Mouse (Mus musculus) telencephalon, adult 2 months (tissue): ENCODE measurements around the gene Spib.

Experiments
- DNase-seq: peaks from one replicate; pipeline ENCODE4 v3.0.0-alpha.2; 2011; ENCODE audit warnings: low read depth, low spot score

The Spib gene

GRCm38 (mm10) chr7:44487936-44488335, 43.9 kb downstream of the Spib start:
- no peak for DNase-seq

GRCm38 (mm10) chr7:44486927-44487575, 44.8 kb downstream of the Spib start:
- DNase-seq = no peak

DNA sequence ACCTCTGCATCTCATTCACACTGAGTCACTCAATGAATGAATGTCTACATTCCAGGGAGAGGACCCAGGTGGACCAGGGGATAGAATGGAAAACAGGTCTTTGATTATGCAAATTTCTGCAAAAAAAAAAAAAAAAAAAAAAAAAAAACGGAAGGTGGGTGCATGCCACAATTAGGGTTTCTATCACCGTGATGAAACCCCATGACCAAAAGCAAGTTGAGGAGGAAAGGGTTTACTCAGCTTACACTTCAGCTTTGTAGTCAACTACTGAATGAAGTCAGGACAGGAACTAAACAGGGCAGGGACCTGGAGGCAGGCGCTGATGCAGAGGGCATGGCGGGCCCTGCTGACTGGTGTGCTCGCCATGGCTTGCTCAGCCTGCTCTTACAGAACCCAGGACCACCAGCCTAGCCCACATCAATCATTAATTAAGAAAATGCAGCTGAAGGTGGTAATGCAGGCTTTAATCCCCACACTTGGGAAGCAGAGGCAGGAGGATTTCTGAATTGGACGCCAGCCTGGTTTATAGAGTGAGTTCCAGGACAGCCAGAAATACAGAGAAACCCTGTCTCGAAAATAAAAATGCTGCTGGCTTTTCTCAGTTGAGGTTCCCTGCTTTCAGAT, 46.2 kb downstream of the Spib start:
- no peak for DNase-seq

- DNase-seq = peak; percentile 55
Measured at GRCm38 (mm10) chr7:44484841-44485571, 46.9 kb downstream of the Spib start.

DNA sequence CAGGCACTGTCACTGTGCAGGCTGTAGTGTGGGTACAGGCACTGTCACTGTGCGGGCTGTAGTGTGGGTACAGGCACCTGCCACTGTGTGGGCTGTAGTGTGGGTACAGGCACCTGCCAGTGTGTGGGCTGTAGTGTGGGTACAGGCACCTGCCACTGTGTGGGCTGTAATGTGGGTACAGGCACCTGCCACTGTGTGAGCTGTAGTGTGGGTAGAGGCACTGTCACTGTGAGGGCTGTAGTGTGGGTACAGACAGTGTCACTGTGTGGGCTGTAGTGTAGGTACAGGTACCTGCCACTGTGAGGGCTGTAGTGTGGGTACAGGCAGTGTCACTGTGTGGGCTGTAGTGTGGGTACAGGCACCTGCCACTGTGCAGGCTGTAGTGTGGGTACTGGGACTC, 47.8 kb downstream of the Spib start:
- DNase-seq = no peak

GRCm38 (mm10) chr7:44482836-44483435, 48.9 kb downstream of the Spib start:
- DNase-seq = no peak
